Mouse (Mus musculus) heart, adult 2 months (tissue): Measurements from ENCODE around the gene 1700030J22Rik.

Source experiments
- CTCF ChIP-seq: fragments of 200-600 bp; IDR thresholded peaks from 2 replicates; pipeline ENCODE4 v1.8.1; 2022; ENCODE audit warnings: antibody characterized with exemption, mild to moderate bottlenecking, moderate library complexity
- EP300 ChIP-seq: fragments of 200-500 bp; IDR thresholded peaks from 2 replicates; pipeline ENCODE4 v1.6.1; 2011; ENCODE audit warnings: low read depth, low read length, control low read depth; ENCODE audit not compliant: insufficient read depth
- POLR2A ChIP-seq: fragments of 200-500 bp; IDR thresholded peaks from 2 replicates; pipeline ENCODE4 v1.6.1; 2011; ENCODE audit warnings: mild to moderate bottlenecking, low read depth, low read length, control low read depth; ENCODE audit not compliant: insufficient read depth

- TF ChIP-seq CTCF (no peak), POLR2A (peak; percentile 74), EP300 (no peak)
These were observed 14.5 kb upstream of the 1700030J22Rik start, which contains the start of gene Gcsh for GRCm38 (mm10) chr8:116993095-116993867.
